Mouse (Mus musculus) monocyte, adult 2 months (primary cell): ENCODE measurements around the gene Ppp1r1b.

Experiments used
- DNase-seq, 2 experiments: peaks; one replicate each; pipeline ENCODE4 v3.0.0; 2022; ENCODE audit warnings: low spot score in 2 of 2, low read depth in 1 of 2

The Ppp1r1b gene

DNA sequence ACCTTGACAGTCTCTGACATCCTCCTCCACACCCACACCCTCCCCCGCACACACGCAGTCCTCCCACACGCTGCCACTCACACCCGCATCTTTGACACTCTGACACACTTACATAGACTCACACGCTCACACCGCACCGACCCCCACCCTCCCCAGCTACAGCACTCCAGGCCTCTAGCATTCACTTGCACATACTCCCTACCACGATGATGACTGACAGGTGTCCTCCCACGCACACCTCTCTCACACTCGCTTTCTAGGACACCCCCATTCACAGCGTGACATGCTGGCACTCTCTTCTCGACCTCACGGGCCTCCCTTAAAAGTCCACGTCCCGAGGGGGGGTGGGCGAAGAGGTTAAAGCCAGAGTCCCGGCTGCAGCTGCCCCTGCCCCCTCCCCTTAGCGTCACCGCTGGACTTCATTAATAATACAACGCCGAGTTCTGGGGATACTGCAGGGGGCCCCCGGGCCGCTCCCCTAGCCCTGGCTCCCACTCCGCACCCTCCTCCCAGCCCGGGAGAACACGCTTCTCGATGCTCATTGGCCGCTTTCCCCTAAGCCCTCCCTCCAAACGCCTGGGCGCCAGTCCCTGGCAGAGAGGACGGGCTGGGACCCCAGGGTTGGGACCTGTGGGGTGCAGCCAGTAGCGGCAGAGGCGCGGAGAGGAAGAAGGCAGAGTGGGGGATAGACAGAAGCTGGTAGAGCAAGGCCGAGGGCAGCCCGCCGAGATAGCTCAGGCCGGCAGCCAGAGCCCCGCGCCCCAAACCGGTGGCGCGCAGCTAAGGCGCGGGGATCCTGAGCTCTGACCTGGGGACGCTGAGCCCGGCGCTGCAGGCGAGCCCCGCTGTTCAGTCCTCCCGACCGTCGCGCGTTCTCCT is at the start of gene Ppp1r1b:
Gene Ppp1r1b (plus strand): TSS at position 322 of the 879 bp plus-strand sequence.
- DNase-seq, result no peak

DNA sequence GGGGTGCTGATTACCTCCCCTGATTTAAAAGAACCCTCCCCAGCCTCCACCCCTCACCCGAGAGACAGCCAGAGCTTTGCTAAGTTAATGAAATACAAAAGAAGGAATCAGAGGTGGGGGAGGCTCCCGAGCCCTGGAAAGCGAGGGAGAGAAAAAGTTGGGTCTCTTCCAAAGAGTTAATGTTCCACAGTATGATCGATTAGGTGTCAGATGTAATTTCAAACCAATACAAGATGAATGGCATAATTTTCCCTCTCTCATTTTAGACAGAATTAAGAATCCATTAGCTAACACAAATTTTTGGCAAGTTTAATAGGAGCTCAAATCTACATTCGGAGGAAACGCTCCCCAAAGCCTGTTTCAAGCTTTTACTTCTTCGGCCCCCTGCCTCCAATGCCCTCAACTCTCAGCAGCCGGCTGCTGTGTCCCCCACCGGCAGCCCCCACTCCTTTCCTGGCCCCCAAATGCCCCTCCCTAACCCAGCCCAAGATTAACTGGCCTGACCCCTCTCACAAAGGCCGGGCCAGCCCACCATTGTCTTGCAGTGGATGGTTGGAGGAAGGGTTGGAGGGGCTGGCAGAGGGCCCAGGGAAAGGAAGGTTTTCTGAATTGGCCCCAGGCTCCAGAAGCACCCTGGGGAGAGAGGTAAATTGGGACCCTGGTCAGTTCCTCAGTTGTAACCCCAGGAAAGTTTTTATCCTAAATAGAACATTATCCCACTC is 49.6 kb upstream of the Ppp1r1b start:
- DNase-seq, result no peak

DNA sequence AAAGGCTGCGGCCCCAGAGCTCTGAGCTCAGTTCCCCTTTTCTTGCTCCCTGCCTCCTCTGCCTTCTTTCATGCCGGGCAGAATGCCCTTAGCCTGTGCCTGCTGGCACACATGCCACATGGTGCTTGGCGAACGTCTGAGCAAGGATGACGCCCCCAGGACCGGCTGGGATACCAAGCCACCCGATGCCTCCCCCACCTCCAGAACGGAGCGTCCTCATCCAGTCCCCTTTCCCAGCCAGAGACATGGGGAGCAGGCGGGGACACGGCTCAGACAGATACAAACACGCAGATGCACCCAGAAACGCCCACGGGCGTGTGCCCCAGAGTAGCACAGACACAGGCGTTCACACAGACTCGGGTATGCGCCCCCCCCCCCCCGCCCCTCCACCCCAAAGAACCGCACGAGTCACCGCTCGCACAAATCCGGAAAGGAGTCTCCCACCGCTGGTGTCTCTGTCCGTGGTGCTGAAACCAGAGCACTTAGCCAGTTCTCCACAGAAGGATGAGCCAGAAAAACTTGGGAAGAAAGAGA is 34.3 kb upstream of the Ppp1r1b start:
- no peak for DNase-seq

DNA sequence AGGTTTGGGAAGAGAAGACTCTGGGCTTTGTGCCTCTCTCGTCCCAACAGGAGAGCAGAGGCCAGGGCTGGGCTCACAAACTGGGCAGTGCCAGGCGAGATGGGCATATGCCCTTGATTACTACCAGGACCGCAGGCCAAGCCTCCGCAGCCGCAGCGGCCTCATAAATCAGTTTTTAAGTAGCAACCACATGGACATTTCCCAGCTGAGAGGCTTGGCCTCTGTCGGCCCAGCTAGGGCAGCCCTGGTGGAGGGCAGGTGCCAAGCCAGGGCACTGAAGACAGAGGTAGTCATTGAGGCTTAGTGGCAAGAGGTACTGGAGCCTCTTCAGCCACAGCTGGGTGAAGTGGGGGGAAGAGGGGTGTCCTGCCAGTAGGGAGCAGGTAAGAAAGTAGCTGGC is 30.7 kb upstream of the Ppp1r1b start:
- DNase-seq, result no peak

DNA sequence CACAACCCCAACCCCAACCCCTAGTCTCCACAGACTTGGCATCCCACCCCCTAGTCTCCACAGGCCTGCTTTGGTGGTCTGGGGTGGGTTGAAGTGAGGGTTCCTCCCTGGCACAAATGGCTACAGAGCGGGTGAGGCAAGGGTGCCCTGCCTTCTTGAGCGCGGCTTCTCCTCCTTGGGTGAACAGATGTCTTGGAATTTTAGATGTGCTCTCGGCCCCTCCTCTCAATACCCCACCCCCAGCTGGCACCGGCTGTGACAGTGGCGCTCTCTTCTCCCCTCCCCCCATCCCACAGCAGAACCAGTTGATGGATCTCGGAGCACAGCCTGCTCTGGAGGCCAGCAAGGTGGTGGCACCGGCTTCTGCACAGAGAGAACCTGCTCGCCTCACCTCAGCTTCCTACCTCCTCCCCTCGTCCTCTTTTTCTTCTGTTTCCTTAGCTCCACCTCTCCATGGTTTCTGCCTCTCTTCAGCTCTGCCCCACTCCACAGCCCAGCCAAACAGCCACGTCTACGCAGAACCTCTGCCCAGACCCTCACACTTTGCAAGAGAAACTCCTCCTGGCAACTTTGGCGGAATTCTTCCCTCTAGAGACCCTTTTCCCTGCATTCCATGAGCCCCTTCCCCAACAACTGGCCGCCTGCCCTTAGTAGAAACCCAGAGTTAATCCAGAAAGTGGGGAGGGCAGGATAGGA is 29.6 kb upstream of the Ppp1r1b start:
- no peak for DNase-seq

DNA sequence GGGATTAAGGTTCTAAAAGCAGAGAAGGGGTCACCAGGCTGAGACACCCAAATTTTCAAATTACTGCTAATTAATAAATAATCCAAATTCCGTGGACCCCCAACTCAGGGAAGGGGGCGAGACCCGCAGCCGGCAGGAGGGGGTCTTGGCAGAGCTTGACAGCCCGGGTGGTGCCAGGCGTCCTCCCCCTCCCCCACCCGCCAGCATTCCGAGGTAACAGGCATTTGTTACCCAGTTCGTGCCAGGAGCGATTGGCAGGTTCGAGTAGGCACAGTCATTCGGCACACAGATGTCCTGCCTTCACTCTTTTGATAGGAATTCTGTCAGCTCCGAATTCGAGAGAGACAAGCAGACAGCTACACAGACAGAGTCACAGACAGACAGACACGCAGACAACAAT is 29.1 kb upstream of the Ppp1r1b start:
- DNase-seq, result no peak

DNA sequence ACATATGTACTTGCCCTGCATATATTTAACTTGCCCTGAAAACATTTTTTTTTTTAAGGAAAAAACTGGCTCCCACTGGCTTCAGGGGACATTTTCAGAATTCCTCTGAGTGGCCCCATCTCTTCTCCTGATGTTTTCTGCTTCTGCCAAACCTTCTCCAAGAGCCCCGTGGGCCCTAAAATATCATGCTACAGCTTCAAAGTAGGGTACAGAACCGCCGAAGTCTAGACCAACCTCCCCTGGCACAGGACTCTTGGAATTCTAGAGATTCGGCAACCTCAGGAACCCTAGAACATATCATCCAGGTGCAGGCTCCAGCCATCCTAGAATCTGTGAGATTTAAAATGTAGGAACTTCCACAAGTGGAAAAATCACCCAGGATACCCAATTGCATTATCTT is 28.7 kb upstream of the Ppp1r1b start:
- DNase-seq, result no peak

DNA sequence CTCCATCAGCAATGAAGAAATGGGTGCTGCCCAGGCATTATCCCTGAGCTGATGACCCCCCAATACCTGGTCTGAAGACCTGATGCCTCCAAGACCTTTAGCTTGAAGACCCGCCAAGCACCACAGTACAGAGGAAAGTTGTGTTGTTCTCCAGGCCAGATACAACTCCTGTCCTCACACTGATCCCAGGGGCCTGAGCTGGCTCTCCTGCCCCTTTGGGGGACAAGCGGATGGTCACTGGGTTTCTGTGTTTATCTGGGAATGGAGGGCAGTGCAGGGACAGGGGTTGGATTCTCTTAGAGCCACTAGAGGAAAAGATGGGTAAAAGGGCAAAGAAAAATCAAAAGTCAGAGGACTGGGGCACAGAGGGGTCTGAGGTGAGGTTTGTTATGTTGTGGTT is 28.3 kb upstream of the Ppp1r1b start:
- DNase-seq, result no peak

DNA sequence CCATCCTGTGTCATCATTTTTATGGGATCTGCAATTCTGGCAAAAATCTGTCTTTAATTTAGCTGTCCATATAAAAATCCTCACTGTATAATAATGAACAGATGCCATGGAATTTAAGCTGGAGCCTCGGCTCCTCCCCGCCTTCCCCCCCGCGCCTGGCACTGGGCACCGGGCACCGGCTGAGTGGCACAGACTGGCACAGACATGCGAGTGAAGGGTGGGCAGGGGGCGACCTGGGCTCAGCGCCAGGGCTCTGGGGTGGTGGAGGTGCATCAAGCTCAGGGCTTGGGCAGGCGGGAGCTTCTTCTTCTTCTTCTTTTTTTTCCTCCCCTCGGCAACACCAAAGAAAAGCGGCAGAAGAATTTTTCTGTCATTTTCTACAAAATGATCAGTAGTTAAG is 27.8 kb upstream of the Ppp1r1b start:
- no peak for DNase-seq

DNA sequence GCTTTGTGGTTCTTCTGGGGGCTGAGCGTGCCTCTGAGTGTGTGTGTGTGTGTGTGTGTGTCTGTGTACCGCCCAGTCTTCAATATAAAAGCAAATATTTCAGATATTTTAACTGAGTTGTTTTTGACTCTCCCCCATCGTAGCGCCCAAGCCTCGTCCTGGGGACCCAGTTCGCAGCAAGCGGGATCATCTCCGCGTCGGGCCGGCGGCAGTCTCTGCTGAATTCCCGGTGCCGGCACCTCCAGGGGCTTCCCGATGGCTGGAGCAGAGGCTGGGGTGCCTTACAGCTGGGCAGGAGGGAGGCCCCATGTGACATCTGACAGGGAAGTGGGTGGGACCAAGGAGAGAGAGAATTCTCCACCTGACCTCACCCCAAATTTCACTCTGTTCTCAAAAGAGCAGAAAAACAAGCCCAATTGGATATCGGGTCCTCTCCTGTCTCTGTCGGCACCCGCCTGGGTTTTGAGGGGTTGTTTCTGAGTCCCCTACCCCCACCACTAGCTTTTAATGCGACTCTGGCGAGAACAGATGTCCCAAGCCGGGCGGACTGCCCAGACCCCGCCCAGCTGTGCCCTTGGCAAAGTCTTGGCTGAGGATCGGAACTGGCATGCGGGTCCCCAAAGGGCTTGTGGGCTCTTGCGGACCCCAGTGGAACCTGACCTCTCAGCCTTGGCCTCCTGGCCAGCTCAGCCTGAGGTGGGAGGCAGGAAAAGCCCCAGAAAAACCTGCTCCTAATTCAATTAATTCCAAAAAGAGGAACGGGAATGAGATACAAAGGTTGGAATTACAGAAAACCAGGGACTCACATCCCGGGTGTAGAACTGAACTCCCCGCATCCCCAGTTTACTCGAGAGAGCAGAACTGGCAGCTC is 27.2 kb upstream of the Ppp1r1b start:
- DNase-seq, result no peak

DNA sequence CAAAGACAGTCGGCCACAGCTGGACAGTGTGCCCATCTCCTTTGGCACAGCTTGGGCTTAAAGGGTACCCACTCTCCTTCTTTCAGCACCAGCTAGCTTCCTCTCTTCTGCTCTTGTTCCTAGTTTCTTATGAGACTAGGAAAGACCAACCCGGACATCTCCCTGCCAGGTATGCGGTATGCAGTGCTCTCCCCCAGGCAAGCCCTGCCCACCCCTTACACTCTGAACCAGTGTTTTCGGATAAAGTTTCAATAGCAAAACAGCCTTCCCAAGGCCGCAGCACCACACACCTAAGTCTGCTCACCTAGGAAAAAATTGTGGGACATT is 26.6 kb upstream of the Ppp1r1b start:
- DNase-seq, result no peak

DNA sequence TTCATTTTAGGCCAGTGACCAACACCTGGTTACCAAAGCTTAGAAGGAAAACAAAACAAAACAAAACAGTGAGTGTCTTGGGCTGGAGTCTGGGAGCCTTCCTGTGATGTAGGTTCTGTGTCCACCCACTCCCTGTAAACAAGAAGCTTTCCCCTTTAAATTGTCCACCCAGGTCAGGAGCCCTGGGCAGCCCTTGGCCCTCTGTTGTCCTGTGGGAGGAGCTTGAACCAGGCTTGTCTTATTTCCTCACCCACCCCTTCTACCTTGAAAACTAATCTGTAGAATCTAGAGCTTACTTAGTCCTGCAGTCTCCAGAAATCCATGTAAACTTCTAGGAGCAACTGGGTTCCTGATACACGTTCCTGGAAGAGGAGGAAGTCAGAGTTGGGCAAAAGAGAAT is 26.0 kb upstream of the Ppp1r1b start:
- no peak for DNase-seq

DNA sequence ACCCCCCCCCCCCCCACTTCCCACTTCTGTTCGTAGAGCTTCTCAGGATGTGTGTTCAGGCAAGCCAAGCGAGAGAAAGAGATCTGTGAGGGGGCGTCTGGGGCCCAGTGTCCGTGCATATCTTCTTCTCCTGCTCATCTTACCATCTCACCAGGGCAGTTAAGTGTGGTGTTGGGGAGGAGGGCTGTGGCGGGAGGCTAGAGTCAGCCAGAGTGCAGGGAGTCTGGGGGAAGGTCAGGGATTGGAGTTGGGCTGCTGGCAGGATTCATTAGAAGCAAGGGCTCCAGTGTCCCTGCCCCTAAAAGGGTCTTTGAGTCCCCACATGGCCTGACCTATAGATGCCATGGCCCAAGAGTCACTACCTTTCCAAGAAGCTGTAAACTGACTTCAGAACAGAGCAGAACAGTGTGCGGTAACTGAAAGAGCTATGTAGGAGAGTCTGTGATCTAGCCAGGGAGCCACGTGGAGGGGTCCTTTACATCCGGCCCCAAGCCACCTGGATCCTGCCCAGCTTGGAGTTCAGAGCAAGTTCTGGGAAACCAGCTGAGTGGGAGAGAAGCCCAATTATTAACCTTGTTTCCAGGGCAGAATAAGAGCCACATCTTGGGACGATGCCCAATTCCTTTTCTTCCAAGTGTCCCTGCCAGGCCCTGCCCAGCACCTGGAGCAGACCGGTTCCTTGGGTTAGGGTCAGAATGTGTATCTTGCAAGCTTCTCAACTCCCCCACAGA is 24.9 kb upstream of the Ppp1r1b start:
- DNase-seq, result no peak

DNA sequence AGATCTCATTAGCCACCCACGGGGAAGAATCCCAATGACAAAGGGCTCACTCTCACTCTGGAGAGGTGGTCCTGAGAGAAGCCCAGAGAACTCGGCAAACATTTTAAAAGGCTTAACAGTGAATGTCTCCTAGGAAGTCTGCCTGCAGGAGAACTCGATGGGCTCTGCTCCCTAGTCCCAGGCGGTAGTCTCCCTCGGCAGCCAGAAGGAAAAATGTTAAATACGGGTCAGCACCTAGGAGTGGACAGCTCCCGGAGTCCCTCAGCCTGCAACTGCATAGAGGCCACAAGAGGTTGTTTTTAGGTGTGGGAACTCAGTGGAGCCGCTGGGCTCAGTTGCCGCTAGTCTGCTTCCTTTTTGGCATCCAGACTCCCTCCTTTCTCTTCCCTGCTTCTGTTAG is 24.3 kb upstream of the Ppp1r1b start:
- no peak for DNase-seq

DNA sequence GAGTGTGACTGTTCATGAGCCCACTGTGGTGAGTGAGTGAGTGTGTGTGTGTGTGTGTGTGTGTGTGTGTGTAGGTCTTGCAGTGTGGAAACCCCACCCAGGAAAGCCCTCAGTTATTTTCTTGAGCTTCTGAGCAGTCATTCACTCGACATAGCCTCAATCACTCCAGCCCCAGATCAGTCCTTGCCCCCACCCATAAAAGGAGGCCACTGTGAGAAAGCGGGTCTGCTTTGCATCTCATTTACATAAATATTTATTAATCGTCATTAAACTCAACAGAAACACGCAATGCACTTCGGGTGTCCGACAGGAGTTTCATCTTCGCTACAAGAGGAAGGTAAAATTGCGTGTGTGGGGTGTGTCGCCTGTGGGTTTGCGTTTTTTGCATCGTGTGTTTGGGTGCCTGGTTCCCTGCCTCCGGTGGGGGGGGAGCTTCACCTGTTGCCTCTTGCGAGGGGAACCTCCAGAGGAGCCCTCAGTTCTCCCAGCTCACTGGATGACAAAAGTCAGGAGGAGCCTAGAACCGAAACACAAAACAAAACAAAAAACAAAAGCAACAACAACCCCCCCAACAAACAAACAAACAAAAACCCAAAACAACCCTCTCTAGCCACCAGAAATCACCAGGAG is 22.9 kb upstream of the Ppp1r1b start:
- DNase-seq, result no peak

DNA sequence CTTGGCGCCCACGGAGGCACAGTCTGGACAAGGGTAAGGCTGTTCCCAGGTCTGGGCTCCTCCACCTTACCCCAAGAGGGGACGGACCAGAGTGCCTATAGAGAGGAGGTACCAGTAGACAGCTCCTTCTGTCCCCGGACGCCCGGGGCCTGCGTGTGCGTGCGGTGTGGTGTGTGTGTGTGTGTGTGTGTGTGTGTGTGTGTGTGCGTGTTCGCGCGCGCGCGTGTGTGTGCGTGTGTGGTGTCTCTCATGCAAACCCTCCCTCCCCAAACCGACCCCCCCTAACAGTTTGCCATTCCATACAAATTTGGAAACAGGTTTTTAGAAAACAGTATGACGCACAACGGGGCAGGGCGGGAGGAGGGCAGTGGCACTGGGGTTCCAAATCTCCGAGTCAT is 22.4 kb upstream of the Ppp1r1b start:
- no peak for DNase-seq

DNA sequence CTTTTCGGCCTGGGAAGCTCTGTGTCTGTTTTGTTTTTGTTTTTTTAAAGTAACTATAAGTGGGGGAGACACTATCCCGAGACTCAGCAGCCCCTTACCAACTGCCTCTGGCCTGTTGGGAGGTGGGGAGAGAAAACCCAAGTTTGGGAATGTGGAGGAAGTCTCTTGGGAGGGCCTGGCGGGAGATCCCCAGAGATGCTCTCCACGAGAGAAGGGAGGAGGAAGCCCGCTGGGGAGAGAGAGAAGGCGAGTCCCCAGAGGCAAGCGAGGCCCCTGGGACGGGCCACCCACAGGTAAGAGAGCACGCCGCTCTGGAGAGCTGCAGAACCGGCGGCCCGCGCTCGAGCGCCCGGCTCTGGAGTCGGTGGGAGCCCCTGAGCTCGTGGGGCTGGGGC is 21.5 kb upstream of the Ppp1r1b start:
- DNase-seq, result no peak

DNA sequence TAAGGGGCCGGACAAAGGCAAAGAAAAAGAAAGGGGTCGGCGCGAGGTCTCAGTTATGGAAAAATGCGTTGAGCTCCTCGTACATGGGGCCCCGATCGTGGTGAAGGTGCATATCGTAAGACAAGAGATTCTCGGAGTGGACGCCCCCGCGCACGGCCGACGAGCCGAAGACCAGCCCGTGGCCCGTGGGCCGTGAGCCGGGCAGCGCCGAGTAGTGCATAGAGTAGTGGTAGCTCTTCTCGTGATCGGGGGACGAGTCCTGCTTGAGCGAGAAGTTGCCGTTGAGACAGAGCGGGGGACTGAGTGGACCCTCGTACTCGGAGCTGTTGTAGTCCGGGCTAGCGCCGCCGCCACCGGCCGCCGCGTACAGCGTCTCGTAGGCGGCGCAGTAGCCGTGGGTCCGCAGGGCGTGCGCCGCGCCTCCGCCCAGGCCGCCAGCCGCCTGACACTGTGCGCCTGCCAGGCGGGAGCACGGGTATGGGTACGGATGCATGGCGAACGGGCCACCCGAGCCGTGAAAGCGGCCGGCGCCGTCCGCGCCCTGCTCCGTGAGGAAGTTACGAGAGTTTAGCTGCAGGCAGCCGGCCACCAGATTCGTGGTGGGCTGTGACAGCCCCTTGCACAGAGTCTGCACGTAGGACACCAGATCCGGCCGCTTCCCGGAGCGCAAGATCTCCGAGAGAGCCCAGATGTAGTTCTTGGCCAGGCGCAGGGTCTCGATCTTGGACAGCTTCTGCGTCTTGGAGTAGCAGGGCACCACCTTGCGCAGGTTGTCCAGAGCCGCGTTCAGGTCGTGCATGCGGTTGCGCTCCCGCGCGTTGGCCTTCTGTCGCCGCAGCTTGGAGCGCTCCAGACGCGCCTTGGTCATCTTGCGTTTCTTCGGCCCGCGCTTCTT is 20.8 kb upstream of the Ppp1r1b start:
- no peak for DNase-seq

DNA sequence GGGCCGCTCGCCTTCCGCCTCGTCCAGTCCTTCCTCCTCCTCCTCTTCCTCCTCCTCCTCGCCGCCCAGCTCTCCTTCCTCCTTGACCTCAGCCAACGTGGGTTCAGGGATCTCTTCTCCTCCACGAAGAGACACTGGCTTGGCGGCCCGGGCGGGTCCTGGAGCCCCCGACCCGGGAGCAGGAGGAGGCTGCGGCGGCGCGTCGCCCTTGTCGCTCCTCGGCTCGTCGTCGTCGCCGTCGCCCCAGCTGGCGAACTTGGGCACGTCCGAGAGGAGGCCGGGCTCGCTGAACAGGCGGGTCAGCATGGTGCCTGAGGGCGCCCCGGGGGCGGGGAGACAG is 20.2 kb upstream of the Ppp1r1b start:
- no peak for DNase-seq
